Mouse (Mus musculus): ENCODE results near the gene Ammecr1. TPM values are rescaled to one million over a fixed set of nuclear protein-coding genes. Genes with fewer than 3 reads are reported as not detected.

Ammecr1 gene
- total and polyA plus RNA-seq, 2 experiments = 0.39 to 0.83 TPM

- WGBS = 65% methylated on average over 1 of the region's 1 CpGs
- H3K9ac ChIP-seq (ENCODE audit: low read depth, low read length) = no peak overlapping the region
These were observed 30.7 kb upstream of the Ammecr1 start for GRCm38 (mm10) chrX:142997214-142997613.

GRCm38 (mm10) chrX:142994514-142994913 is 28.0 kb upstream of the Ammecr1 start:
- H3K4me1 ChIP-seq (ENCODE audit: control insufficient read depth, insufficient read depth, low read length) = no peaks in the 10 kb centered on the region
- DNase-seq (ENCODE audit: extremely low read depth, low read depth, low spot score) = no peak
- H3K79me2 ChIP-seq (ENCODE audit: control insufficient read depth, insufficient read depth, low read length) = no peaks in the 10 kb centered on the region
- H3K4me3 ChIP-seq (ENCODE audit: insufficient read depth, low read depth, low read length) = no peak overlapping the region
- H3K27ac ChIP-seq (replicated peaks; ENCODE audit: insufficient read depth, low read depth, low read length) = no peak overlapping the region
- no peak overlapping the region for H3K9ac ChIP-seq (ENCODE audit: low read depth, low read length)
- 84% methylated on average over 2 of the region's 2 CpGs for WGBS
- H3K36me3 ChIP-seq (ENCODE audit: control insufficient read depth, insufficient read depth, low read length) = no peaks in the 10 kb centered on the region
- H3K27me3 ChIP-seq (ENCODE audit: control insufficient read depth, insufficient read depth, low read length) = no peaks in the 10 kb centered on the region
- TF ChIP-seq CTCF (IDR thresholded peaks at IDR 0.05; ENCODE audit: low read depth, low read length) = no peak
- TF ChIP-seq POLR2A (IDR thresholded peaks at IDR 0.05; ENCODE audit: extremely low read depth, insufficient read depth, low read length) = no peak

More at GRCm38 (mm10) chrX:142997214-142997613, 30.7 kb upstream of the Ammecr1 start:
- Histone ChIP-seq H3K79me2 (ENCODE audit: control insufficient read depth, insufficient read depth, low read length) (no peaks in the 10 kb centered on the region), H3K27ac (replicated peaks; ENCODE audit: insufficient read depth, low read depth, low read length) (no peak overlapping the region), H3K27me3 (ENCODE audit: control insufficient read depth, insufficient read depth, low read length) (no peaks in the 10 kb centered on the region), H3K36me3 (ENCODE audit: control insufficient read depth, insufficient read depth, low read length) (no peaks in the 10 kb centered on the region), H3K4me3 (ENCODE audit: insufficient read depth, low read depth, low read length) (no peak overlapping the region), H3K4me1 (ENCODE audit: control insufficient read depth, insufficient read depth, low read length) (no peaks in the 10 kb centered on the region)
- DNase-seq (ENCODE audit: extremely low read depth, low read depth, low spot score) = no peak
- TF ChIP-seq POLR2A (IDR thresholded peaks at IDR 0.05; ENCODE audit: extremely low read depth, insufficient read depth, low read length) (no peak), CTCF (IDR thresholded peaks at IDR 0.05; ENCODE audit: low read depth, low read length) (no peak)

GRCm38 (mm10) chrX:142984170-142984569 is 17.6 kb upstream of the Ammecr1 start:
- no peaks in the 10 kb centered on the region for H3K36me3 ChIP-seq (ENCODE audit: control insufficient read depth, insufficient read depth, low read length)
- 86% methylated on average over 3 of the region's 3 CpGs for WGBS
- no peaks in the 10 kb centered on the region for H3K79me2 ChIP-seq (ENCODE audit: control insufficient read depth, insufficient read depth, low read length)
- H3K27ac ChIP-seq (replicated peaks; ENCODE audit: insufficient read depth, low read depth, low read length) = no peak overlapping the region
- H3K4me1 ChIP-seq (ENCODE audit: control insufficient read depth, insufficient read depth, low read length) = no peaks in the 10 kb centered on the region
- TF ChIP-seq CTCF (IDR thresholded peaks at IDR 0.05; ENCODE audit: low read depth, low read length) (no peak), POLR2A (IDR thresholded peaks at IDR 0.05; ENCODE audit: extremely low read depth, insufficient read depth, low read length) (no peak)
- DNase-seq (ENCODE audit: extremely low read depth, low read depth, low spot score) = no peak
- no peaks in the 10 kb centered on the region for H3K27me3 ChIP-seq (ENCODE audit: control insufficient read depth, insufficient read depth, low read length)
- H3K9ac ChIP-seq (ENCODE audit: low read depth, low read length) = no peak overlapping the region
- no peak overlapping the region for H3K4me3 ChIP-seq (ENCODE audit: insufficient read depth, low read depth, low read length)

- no peaks in the 10 kb centered on the region for H3K36me3 ChIP-seq (ENCODE audit: control insufficient read depth, insufficient read depth, low read length)
- DNase-seq (ENCODE audit: extremely low read depth, low read depth, low spot score) = no peak
- TF ChIP-seq CTCF (IDR thresholded peaks at IDR 0.05; ENCODE audit: low read depth, low read length) (no peak), POLR2A (IDR thresholded peaks at IDR 0.05; ENCODE audit: extremely low read depth, insufficient read depth, low read length) (no peak)
- no peaks in the 10 kb centered on the region for H3K79me2 ChIP-seq (ENCODE audit: control insufficient read depth, insufficient read depth, low read length)
- H3K4me3 ChIP-seq (ENCODE audit: insufficient read depth, low read depth, low read length) = no peak overlapping the region
- no peaks in the 10 kb centered on the region for H3K27me3 ChIP-seq (ENCODE audit: control insufficient read depth, insufficient read depth, low read length)
- no peak overlapping the region for H3K27ac ChIP-seq (replicated peaks; ENCODE audit: insufficient read depth, low read depth, low read length)
- no peaks in the 10 kb centered on the region for H3K4me1 ChIP-seq (ENCODE audit: control insufficient read depth, insufficient read depth, low read length)
- 56% methylated on average over 6 of the region's 6 CpGs for WGBS
- no peak overlapping the region for H3K9ac ChIP-seq (ENCODE audit: low read depth, low read length)
These were observed 17.1 kb upstream of the Ammecr1 start for GRCm38 (mm10) chrX:142983638-142984037.

GRCm38 (mm10) chrX:142981530-142982130 is 15.1 kb upstream of the Ammecr1 start:
- DNase-seq (ENCODE audit: extremely low read depth, low read depth, low spot score) = no peak
- H3K27me3 ChIP-seq (ENCODE audit: control insufficient read depth, insufficient read depth, low read length) = no peaks in the 10 kb centered on the region
- no peaks in the 10 kb centered on the region for H3K79me2 ChIP-seq (ENCODE audit: control insufficient read depth, insufficient read depth, low read length)
- H3K36me3 ChIP-seq (ENCODE audit: control insufficient read depth, insufficient read depth, low read length) = no peaks in the 10 kb centered on the region
- no peak for TF ChIP-seq POLR2A (IDR thresholded peaks at IDR 0.05; ENCODE audit: extremely low read depth, insufficient read depth, low read length)
- TF ChIP-seq CTCF (IDR thresholded peaks at IDR 0.05; ENCODE audit: low read depth, low read length) = no peak
- no peak overlapping the region for H3K27ac ChIP-seq (replicated peaks; ENCODE audit: insufficient read depth, low read depth, low read length)
- 89% methylated on average over 3 of the region's 3 CpGs for WGBS
- no peak overlapping the region for H3K9ac ChIP-seq (ENCODE audit: low read depth, low read length)
- H3K4me1 ChIP-seq (ENCODE audit: control insufficient read depth, insufficient read depth, low read length) = no peaks in the 10 kb centered on the region
- no peak overlapping the region for H3K4me3 ChIP-seq (ENCODE audit: insufficient read depth, low read depth, low read length)

GRCm38 (mm10) chrX:142980855-142981529 is 14.5 kb upstream of the Ammecr1 start:
- no peak for DNase-seq (ENCODE audit: extremely low read depth, low read depth, low spot score)
- Histone ChIP-seq H3K27ac (replicated peaks; ENCODE audit: insufficient read depth, low read depth, low read length) (no peak overlapping the region), H3K36me3 (ENCODE audit: control insufficient read depth, insufficient read depth, low read length) (no peaks in the 10 kb centered on the region), H3K4me1 (ENCODE audit: control insufficient read depth, insufficient read depth, low read length) (no peaks in the 10 kb centered on the region), H3K9ac (ENCODE audit: low read depth, low read length) (no peak overlapping the region), H3K27me3 (ENCODE audit: control insufficient read depth, insufficient read depth, low read length) (no peaks in the 10 kb centered on the region), H3K4me3 (ENCODE audit: insufficient read depth, low read depth, low read length) (no peak overlapping the region), H3K79me2 (ENCODE audit: control insufficient read depth, insufficient read depth, low read length) (no peaks in the 10 kb centered on the region)
- TF ChIP-seq CTCF (IDR thresholded peaks at IDR 0.05; ENCODE audit: low read depth, low read length) (no peak), POLR2A (IDR thresholded peaks at IDR 0.05; ENCODE audit: extremely low read depth, insufficient read depth, low read length) (no peak)
- WGBS = 66% methylated on average over 2 of the region's 2 CpGs

Data from liver, adult 2 months (tissue).